Mouse (Mus musculus) fat pad, adult 2 months (tissue): Measurements from ENCODE around the gene Zbtb20.

Experiments
- DNase-seq: peaks from one replicate; pipeline ENCODE4 v3.0.0-alpha.2; 2011; ENCODE audit warnings: low read depth, low spot score; ENCODE audit errors: extremely low read depth

Gene Zbtb20

DNA sequence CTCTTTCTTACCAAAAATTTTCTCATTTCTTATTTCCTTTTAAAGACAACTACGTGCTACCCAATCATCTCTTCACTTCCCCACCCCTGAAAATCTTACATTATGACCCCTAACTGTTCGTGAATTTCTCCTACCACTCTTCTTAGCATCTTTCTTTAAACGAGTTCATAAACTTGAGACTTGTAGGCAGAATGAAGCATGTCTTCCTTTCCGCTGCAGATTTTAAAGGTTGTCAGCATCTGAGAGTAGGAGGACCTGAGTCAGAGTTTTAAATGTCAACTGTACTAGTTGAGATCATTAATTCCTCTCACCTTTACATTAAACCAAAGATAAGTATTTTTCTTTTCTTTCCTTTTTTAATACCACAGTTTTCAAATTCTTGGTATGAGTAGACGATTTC lies 753.0 kb downstream of the Zbtb20 start:
- DNase-seq: no peak

GRCm38 (mm10) chr16:43631758-43632157 lies 756.1 kb downstream of the Zbtb20 start:
- no peak for DNase-seq

DNA sequence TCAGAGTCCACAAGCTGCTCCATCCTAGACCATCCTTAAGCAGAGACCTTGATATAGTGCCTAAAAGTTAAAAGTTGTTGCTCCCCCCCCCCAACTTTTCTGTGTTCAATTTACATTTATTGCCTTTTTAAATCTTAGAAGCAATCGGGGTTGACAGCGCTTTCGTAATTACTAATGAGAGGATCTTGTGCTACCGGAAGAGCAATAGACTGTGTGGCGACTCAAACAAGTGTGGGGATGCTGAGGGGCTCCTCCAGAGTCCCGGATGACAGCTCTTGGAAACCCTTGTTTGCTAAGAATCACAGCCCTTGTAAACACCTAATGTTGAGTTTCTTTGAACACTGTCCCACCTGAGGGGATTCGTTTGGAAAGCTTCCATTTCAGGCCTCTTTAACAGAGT lies 758.4 kb downstream of the Zbtb20 start:
- no peak for DNase-seq

- no peak for DNase-seq
Measured at GRCm38 (mm10) chr16:43637241-43637640, 761.6 kb downstream of the Zbtb20 start.

DNA sequence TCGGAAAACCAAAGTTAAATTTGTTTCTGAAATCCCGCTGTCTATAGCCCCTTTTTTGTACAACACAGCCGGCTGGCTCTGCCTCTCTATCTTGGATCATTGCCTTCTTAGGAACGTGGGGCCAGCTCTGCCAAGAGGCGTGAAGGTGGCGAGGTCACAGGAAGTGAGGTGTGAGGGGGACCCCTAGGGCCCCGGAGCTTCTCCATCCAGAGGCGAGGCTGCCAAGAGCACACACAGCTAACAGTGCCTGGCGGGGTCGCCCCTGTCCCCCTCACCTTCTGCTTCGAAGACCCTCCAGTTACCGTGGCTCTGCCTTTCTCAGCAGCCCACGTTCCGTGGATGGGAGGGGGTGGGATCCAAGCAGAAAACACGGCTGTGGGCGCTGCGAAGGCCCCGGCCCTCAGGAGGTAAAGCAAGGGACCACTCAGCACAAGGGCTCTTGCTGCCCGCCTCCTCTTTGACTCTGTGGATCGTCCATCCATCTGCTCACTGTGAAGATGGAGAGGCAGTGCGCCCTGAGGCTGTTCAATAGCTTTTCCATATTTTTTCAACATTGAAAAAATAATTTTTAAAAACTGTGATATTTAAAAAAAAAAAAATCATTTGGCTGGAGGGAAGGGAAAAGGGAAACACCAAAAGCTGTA lies 762.8 kb downstream of the Zbtb20 start:
- no peak for DNase-seq

- no peak for DNase-seq
Measured at GRCm38 (mm10) chr16:43641230-43641629, 765.5 kb downstream of the Zbtb20 start.

DNA sequence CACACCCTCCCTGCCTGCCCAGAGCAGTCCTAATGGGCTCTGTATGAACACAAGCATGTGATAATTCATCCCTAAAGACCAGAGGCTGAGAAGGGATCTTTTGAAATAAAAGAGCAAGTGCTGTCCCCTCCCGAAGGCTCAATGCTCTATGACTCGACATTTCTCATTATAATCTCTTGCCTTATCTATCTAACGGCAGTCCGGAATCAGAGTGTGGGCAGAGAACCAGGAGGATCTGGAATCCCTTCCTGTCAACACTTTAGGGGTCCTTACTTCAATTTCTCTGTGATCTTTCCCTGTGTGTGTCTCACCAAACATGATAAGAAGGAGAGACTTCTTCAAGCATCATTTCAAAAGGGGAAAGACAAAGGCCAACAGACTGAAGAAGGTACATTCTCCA lies 770.2 kb downstream of the Zbtb20 start:
- no peak for DNase-seq

DNA sequence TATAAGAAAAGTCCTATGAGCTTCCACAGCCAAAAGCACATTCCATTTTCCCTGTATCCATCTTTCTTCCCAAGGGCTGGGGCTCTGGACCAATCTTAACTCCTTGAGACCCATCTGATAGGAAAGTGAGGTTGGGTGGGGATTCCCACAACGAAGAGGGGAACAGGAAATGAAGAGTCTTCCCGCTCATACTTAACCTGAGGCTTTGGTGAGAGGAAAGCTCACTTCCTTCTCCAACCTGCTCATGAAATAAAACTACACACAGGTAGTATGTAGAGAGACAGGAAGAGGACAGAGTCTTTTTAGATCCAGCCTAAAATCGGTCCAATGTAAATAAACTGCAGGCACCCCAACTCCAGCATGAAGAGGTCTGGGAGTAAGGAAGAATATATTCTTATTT lies 771.3 kb downstream of the Zbtb20 start:
- no peak for DNase-seq

DNA sequence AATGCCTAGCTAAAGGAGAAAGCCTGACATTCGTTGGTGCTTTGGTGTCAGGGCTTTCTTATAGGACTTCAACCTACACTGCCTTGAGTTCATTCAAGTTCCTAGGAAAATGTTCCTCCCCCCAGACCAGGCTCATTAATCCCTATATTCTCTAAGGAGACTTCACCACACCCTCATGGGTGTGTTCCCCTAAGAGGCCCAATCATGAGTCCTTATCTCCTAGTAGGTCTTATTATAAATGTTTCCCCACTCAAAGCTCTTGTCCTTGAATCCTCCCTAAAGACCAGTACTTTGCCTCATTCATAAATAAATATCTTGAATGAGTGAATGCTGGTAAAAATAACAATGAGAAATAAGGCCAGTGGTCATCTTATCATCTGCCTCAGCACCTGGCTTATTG lies 772.0 kb downstream of the Zbtb20 start:
- no peak for DNase-seq

DNA sequence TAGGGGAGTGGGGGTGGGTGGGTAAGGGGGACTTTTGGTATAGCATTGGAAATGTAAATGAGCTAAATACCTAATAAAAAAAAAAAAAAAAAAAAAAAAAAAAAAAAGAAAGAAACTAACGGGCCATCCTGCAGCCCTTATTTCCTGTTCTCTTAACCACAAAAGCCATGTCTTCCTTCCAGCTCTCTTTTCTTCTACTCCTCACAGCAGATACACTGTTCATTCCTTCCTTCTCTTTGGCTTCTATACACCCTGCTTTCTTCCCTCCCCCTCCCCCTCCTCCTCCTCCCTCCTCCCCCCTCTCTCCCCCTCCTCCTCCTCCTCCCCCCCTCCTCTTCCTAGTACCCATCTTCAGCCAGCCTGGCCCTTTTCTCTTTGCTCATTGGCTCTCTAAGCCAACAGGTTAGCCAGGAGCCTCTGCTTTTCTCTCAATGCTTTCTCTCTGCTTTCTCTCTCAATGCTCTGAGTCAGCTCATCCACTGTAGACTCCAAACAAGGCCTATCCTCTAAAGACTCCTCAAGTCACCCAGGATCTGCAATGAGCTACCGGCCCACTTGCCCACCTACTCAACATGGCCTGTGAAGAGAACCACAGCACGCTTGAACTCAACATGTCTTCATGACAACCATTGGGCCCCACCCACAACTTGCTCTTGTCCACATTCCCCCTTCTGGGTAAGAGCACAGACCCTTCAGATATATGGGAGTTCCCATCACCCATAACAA lies 774.8 kb downstream of the Zbtb20 start:
- no peak for DNase-seq

DNA sequence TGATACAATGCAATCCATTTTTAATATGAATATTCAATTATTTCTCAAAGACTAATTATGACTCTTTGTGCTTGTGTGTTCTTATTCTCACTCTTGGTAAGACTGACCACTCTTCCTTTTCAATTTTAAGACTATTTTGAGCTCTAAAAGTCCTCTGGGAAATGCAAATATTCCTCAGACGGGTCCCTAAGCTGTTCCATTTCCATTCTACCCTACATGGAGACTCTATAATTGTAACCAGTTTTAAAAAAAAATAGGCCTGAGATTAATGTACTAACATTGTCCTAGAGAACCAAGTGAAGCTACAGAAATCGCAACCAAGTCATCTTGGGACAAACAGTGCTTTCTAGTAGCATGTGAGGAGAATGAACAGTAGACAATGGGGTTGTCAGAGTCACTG lies 777.6 kb downstream of the Zbtb20 start:
- DNase-seq: no peak

- DNase-seq: no peak
Measured at GRCm38 (mm10) chr16:43654269-43654668, 778.6 kb downstream of the Zbtb20 start.

DNA sequence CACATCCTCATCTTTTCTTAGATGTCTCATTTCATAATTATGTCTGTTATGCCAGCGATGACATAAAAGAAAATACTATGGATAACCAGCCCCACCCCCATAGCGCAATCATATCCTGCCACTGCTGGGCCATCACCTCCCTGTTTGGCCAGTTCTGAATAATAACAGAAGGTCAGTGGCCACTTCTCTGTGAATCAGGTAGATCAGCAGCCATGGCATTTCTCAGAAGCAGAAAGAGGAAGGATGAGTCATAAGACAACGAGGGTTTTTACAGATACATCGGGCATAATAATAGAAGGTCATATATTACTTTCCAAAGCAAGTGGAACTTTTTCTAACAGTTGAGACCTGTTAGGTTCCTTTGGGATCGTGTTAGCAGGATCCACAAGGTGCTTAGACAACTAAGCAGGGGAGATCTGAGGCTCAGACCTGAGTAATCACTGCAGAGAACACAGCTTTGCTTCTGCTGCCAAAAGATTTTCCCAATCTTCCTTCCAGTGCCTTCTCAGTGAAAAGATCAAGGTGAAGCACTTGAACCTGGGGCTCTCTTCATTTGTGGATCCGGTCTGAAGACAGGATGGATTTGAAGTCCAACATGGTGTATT lies 779.6 kb downstream of the Zbtb20 start:
- DNase-seq: no peak

DNA sequence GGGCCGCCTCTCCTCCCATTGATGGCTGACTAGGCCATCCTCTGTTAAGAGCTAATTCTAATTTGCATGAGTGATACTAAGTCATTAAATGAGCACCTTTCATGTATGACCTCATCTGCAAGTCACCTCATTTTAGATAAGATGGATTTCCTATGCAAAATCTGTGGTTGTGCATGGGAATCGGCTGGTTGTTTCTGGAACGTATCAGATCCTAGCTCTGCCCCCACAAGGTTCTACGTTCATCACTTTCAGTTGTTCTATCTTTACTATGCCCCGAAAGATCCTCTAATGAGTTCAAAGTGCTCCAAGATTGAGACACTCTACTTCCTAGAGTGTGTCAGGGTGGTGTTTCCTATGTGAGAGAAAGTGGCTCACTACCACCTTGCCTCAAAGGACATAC lies 785.9 kb downstream of the Zbtb20 start:
- DNase-seq: no peak

DNA sequence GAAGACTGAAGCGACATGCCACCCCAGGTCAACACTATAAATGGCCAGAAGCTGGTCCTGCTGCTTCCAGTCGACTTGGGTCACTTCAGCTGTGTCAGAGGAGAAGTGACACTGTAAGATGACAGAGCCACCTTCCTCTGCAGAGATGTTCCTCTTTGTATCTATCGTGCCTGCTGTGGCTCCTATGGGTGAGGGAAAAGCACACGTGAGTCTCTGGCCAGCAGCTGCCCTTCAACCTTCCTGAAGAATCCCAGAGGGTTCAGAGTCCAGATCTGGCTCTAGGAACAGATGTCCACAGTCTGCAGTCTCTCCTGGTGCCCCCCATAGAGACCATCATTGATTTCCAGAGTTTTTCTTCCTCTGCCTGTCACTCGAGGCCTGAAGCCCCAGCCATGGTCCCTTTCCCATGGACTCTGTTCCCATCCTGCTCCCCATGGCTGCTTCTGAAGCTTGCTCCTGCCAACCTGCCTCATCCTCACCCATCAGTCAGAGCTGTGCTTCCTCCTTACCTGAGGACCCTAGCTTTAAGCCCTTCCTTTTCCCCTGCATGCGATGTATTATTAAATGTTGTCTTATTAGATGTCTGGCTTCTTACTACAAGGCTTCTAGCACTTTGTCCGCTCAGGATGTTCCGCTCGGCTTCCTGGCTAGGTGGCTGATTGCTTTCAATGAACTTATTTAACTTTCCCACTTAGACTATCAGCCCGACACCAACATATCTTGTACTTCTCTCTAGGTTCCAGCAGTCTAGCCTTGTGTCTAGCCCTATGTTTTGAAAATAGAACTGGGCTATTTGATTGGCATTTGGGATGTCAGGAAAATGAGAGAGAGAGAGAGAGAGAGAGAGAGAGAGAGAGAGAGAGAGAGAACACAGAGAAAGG lies 786.7 kb downstream of the Zbtb20 start:
- DNase-seq: no peak

GRCm38 (mm10) chr16:43663978-43664579 lies 788.4 kb downstream of the Zbtb20 start, which contains the start of gene Tigit:
TSS of gene Tigit (minus strand) at chr16:43664146.
- DNase-seq: no peak

DNA sequence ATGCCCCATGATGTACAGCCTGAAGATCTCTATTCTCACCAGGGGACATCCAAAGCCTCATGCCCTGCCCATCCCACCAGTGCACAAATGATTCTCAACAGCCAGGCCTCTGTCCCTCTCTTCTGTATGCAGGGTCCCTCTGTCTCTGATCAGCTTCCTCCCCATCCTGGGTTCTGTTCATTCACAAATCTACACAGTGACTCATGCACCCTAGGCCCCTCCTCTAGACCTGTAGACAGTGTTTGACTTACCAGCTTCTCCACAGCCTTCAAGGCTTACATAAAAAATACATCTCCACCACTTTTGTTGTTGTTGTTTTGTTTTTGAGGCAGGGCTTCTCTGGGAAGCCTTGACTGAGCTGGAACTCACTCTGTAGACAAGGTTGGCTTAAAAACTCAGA lies 789.2 kb downstream of the Zbtb20 start:
- no peak for DNase-seq

DNA sequence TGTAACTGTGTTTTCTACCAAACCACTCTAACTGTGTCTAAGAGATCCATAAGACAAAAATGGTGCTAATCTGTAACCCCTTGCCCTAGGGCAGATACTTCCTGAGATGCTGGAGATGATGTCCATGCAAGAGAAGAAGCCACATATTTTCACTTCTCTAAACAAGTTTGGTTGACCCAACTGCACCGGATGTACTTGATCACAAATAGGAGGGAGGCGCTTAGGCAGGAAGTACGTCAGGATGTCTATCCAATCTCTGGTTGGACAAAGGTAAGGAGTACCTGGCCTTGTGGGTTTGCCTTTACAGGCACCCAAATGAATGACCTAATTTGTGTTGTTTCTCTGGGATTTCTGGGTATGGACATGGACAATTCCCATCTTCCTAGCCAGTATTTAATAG lies 792.6 kb downstream of the Zbtb20 start:
- DNase-seq: no peak

- DNase-seq: no peak
Measured at GRCm38 (mm10) chr16:43671972-43672371, 796.3 kb downstream of the Zbtb20 start.

DNA sequence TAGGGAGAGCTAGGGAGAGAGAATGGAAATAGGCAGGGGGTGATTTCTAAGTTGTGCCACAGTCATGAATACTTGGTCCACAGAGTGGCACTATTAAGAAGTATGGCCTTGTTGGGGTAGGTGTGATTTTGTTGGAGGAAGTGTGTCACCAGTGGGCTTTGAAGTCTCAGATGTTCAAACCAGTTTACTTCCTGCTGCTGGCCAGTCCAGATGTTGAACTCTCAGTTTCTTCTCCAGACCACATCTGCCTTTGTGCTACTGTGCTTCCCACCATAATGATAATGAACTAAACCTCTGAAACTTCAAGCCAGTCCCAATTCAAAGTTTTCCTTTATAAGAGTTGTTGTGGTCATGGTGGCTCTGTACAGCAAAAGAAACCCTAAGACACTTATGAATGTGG lies 797.0 kb downstream of the Zbtb20 start:
- no peak for DNase-seq

GRCm38 (mm10) chr16:43674400-43674799 lies 798.7 kb downstream of the Zbtb20 start:
- DNase-seq: no peak
